Comparison of ENCODE assay signal across 9 mouse cellular contexts in genomic region chr9:121354792-121355390, GRCm38 (mm10). TPM values are rescaled to one million over a fixed set of nuclear protein-coding genes. Genes with fewer than 3 reads are reported as not detected.
DNase-seq lines count a peak whose midpoint lies in the region; ATAC-seq lines count a peak whose summit lies in the region.
"Had no signal": no experiment of that assay in that cellular context is flagged by ENCODE, and none has a peak within 500 bp of the region (broad histone marks: within the 10 kb centered on the region; RNA-seq: fewer than 3 reads in every experiment).

No protein-coding gene starts in this region.

- H3K4me3 ChIP-seq in hindbrain, embryonic 13.5 days, result no peak overlapping the region
- H3K4me3 ChIP-seq in hindbrain, embryonic 11.5 days (ENCODE audit: low read depth, low read length), result no peak overlapping the region
- no peak overlapping the region for H3K4me3 ChIP-seq in forebrain, embryonic 14.5 days (ENCODE audit: low read depth, low read length)
- H3K4me3 ChIP-seq in midbrain, embryonic 14.5 days (replicated peaks; ENCODE audit: low read depth, low read length), result no peak overlapping the region
- H3K4me3 ChIP-seq: erythroblast, embryonic 14.5 days had no signal

- 59% methylated on average over 4 of the region's 4 CpGs for WGBS in hindbrain, embryonic 13.5 days
- 68% methylated on average over 4 of the region's 4 CpGs for WGBS in hindbrain, embryonic 11.5 days
- 80% methylated on average over 4 of the region's 4 CpGs for WGBS in forebrain, embryonic 14.5 days
- 74% methylated on average over 4 of the region's 4 CpGs for WGBS in midbrain, embryonic 14.5 days

- H3K27me3 ChIP-seq in hindbrain, embryonic 13.5 days, result no peaks in the 10 kb centered on the region
- H3K27me3 ChIP-seq in hindbrain, embryonic 11.5 days (ENCODE audit: control insufficient read depth, insufficient read depth, low read length), result no peaks in the 10 kb centered on the region
- H3K27me3 ChIP-seq in forebrain, embryonic 14.5 days (replicated peaks; ENCODE audit: control insufficient read depth, insufficient read depth, low read length), result no peaks in the 10 kb centered on the region
- H3K27me3 ChIP-seq in midbrain, embryonic 14.5 days (ENCODE audit: control insufficient read depth, insufficient read depth, low read length), result no peaks in the 10 kb centered on the region

- H3K27ac ChIP-seq in hindbrain, embryonic 13.5 days, result peak overlapping the region; percentile 77
- H3K27ac ChIP-seq in hindbrain, embryonic 11.5 days (ENCODE audit: low read depth, low read length), result no peak overlapping the region
- peak overlapping the region; percentile 75; the same call in 1 of the 2 replicates for H3K27ac ChIP-seq in forebrain, embryonic 14.5 days (ENCODE audit: low read depth, low read length)
- peak overlapping the region; percentile 52; the same call in 1 of the 2 replicates for H3K27ac ChIP-seq in midbrain, embryonic 14.5 days (replicated peaks; ENCODE audit: low read depth, low read length)

- peaks cover 60% of the 10 kb centered on the region for H3K4me1 ChIP-seq in hindbrain, embryonic 13.5 days (replicated peaks)
- H3K4me1 ChIP-seq in hindbrain, embryonic 11.5 days (replicated peaks; ENCODE audit: control insufficient read depth, insufficient read depth, low read length), result peaks cover 15% of the 10 kb centered on the region
- peaks cover 34% of the 10 kb centered on the region for H3K4me1 ChIP-seq in forebrain, embryonic 14.5 days (ENCODE audit: control insufficient read depth, insufficient read depth, low read length)
- peaks cover 17% of the 10 kb centered on the region for H3K4me1 ChIP-seq in midbrain, embryonic 14.5 days (ENCODE audit: control insufficient read depth, insufficient read depth, low read length)

- H3K4me2 ChIP-seq in hindbrain, embryonic 13.5 days, result no peak overlapping the region
- H3K4me2 ChIP-seq in hindbrain, embryonic 11.5 days (replicated peaks; ENCODE audit: low read depth, low read length), result no peak overlapping the region
- no peak overlapping the region for H3K4me2 ChIP-seq in forebrain, embryonic 14.5 days (ENCODE audit: low read length)
- H3K4me2 ChIP-seq in midbrain, embryonic 14.5 days (ENCODE audit: low read length), result no peak overlapping the region

- DNase-seq in hindbrain, embryonic 11.5 days (ENCODE audit: low spot score), result no peak
- DNase-seq in R1 (ENCODE audit: low read depth, low spot score), result peak; percentile 73
- no peak for DNase-seq in forebrain, embryonic 14.5 days (ENCODE audit: low spot score)
- DNase-seq in kidney, postnatal 10 days, result peak; percentile 56
- DNase-seq in midbrain, embryonic 14.5 days, result no peak
- DNase-seq in thymus, postnatal 4 days, result peak; percentile 80
- DNase-seq in retina, embryonic 14.5 days (ENCODE audit: low spot score), result no peak

- no peak for ATAC-seq in hindbrain, embryonic 13.5 days (ENCODE audit: low FRiP score)
- no peak for ATAC-seq in hindbrain, embryonic 11.5 days (ENCODE audit: low FRiP score)
- ATAC-seq in forebrain, embryonic 14.5 days, result peak; percentile 27; the same call in 1 of the 2 replicates
- no peak for ATAC-seq in midbrain, embryonic 14.5 days (ENCODE audit: low FRiP score, low TSS enrichment)

- H3K9me3 ChIP-seq in hindbrain, embryonic 13.5 days, result no peaks in the 10 kb centered on the region
- H3K9me3 ChIP-seq in hindbrain, embryonic 11.5 days (ENCODE audit: control insufficient read depth, low read length), result no peaks in the 10 kb centered on the region
- no peaks in the 10 kb centered on the region for H3K9me3 ChIP-seq in forebrain, embryonic 14.5 days (replicated peaks; ENCODE audit: control insufficient read depth, low read length)
- H3K9me3 ChIP-seq in midbrain, embryonic 14.5 days (ENCODE audit: control insufficient read depth, low read length), result no peaks in the 10 kb centered on the region

- H3K9ac ChIP-seq in hindbrain, embryonic 13.5 days, result 0 out of 2 replicates have a peak overlapping the region, but pooled peaks have one; percentile 4
- H3K9ac ChIP-seq in hindbrain, embryonic 11.5 days (ENCODE audit: low read depth, low read length), result no peak overlapping the region
- no peak overlapping the region for H3K9ac ChIP-seq in forebrain, embryonic 14.5 days (ENCODE audit: low read length)
- H3K9ac ChIP-seq in midbrain, embryonic 14.5 days (replicated peaks; ENCODE audit: low read length), result 0 out of 2 replicates have a peak overlapping the region, but pooled peaks have one; percentile 29

- no peaks in the 10 kb centered on the region for H3K36me3 ChIP-seq in hindbrain, embryonic 13.5 days
- no peaks in the 10 kb centered on the region for H3K36me3 ChIP-seq in hindbrain, embryonic 11.5 days (ENCODE audit: control insufficient read depth, insufficient read depth, low read length)
- no peaks in the 10 kb centered on the region for H3K36me3 ChIP-seq in forebrain, embryonic 14.5 days (ENCODE audit: control insufficient read depth, insufficient read depth, low read length)
- H3K36me3 ChIP-seq in midbrain, embryonic 14.5 days (ENCODE audit: control insufficient read depth, insufficient read depth, low read length), result no peaks in the 10 kb centered on the region

RNA-seq across cellular contexts. Expression of gene Trak1, which starts 57.6 kb away (rescaled TPM):
- polyA plus RNA-seq in hindbrain, embryonic 13.5 days (2015; fragmentation: Nextera tagmentation; extraction: Ambion mirVana), result 43.0 and 46.2 TPM in 2 replicates
- polyA plus RNA-seq in hindbrain, embryonic 11.5 days (2014; fragmentation: Nextera tagmentation; extraction: Ambion mirVana), result 19.8 and 21.2 TPM in 2 replicates
- 40.3 and 58.5 TPM in 2 replicates for polyA plus RNA-seq in forebrain, embryonic 14.5 days (2014; fragmentation: Nextera tagmentation; extraction: Ambion mirVana)
- polyA plus RNA-seq in midbrain, embryonic 14.5 days (2014; fragmentation: Nextera tagmentation; extraction: Ambion mirVana), result 47.0 and 53.6 TPM in 2 replicates

Comparison
In these comparisons a context has a peak if more than half of its experiments do, and no peak if none do; other contexts are left out.
1. H3K9ac ChIP-seq: peak in hindbrain, embryonic 13.5 days (single experiment) and midbrain, embryonic 14.5 days (single experiment); none in hindbrain, embryonic 11.5 days (single experiment) and forebrain, embryonic 14.5 days (single experiment).
2. DNase-seq: peak in R1 (single experiment), kidney, postnatal 10 days (single experiment) and thymus, postnatal 4 days (single experiment); none in hindbrain, embryonic 11.5 days (single experiment), forebrain, embryonic 14.5 days (single experiment), midbrain, embryonic 14.5 days (single experiment) and retina, embryonic 14.5 days (single experiment).